Mouse (Mus musculus) cerebellum, adult (tissue): ENCODE measurements around the gene Gpank1.

Experiments used
- ATAC-seq: cut with Nextera tagmentation; 2 replicates; pipeline ENCODE4 v1.9.2; 2017; ENCODE audit warnings: mild to moderate bottlenecking, moderate library complexity, mixed read lengths; ENCODE audit not compliant: insufficient number of reproducible peaks, low FRiP score, low TSS enrichment

Gene Gpank1

DNA sequence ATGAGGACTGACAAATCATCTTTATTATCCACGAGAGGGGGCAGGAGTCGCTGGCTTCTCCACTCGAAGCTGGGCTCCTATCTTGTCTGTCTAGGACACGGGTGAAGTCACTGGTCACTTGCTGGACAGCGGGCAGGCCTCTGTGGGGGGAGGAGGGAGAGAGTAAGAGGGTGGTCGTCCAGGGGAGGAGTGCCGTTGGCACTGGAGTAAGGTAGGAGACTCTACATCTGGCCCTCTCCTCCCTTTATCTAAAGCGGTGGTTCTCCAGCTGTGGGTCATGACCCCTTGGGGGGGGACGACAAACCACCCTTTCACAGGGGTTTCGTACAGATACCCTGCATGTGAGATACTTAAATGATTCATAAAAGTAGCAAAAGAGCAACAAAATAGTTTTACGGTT is 7.7 kb downstream of the Gpank1 start:
- no peak for ATAC-seq

DNA sequence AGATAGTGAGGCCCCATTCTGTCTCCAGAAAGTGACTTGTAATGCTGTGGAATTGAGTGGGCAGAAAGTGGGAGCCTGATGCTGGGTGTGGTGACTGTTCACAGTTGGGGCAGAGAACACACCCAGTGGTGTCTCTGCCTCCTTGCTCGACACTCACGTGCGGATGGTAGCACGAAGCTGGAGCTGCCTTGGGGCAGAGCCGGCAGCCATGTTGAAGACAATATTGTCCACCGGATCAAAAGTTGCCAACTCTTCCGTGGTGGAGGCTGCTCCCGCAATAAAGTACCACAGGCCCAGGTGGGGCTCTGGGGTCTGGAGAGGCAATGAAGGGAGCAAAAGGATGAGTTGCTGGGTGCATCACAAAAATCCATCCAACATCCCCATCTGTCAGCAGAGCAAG is 9.8 kb downstream of the Gpank1 start:
- no peak for ATAC-seq

- ATAC-seq, result no peak
These were observed 10.4 kb downstream of the Gpank1 start, which contains the start of gene Apom for GRCm38 (mm10) chr17:35131500-35132173. Gene Apom (minus strand): TSS chr17:35132050.

- no peak for ATAC-seq
These were observed 10.9 kb downstream of the Gpank1 start for GRCm38 (mm10) chr17:35132174-35132560.

DNA sequence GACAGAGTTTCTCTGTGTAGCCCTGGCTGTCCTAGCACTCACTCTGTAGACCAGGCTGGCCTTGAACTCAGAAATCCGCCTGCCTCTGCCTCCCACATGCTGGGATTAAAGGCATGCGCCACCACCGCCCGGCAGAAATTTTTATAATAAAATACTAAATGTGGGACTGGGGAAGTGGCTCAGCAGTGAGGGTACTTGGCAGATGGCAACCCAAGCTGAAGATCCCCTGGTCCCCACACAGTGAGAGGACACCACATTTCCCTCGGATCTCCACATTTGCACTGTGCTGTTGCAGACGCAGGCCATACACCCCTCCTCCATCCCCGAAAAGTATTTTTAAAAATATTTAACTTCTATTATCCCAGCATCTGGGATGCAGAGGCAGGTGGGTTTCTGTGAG is 12.3 kb downstream of the Gpank1 start:
- no peak for ATAC-seq

- ATAC-seq, result peak; percentile 89
These were observed 13.7 kb downstream of the Gpank1 start, which contains the start of gene Bag6 for GRCm38 (mm10) chr17:35134801-35135590. Gene Bag6 (plus strand): TSS chr17:35135178.

- ATAC-seq, result peak; percentile 37; the same call in 1 of the 2 replicates
These were observed 14.5 kb downstream of the Gpank1 start for GRCm38 (mm10) chr17:35135591-35136320.

DNA sequence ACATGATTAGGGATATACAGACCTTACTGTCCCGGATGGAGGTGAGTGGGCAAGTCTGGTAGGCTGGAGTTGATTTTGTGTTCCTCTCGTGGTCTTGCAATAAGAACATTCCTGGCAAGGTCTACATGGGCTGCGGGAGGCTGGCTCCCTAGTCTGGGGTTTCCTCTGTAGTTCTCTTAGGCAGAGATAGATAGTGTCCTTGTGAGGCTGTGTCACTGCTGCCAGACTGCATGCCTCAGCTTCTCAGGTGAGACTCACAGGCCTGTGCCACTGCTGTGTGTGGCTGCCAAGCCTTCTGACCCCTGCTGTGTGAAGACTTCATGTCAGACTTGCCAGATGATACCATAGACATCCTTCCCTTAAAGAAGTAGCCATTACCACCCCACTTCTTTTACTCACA is 18.0 kb downstream of the Gpank1 start:
- no peak for ATAC-seq

DNA sequence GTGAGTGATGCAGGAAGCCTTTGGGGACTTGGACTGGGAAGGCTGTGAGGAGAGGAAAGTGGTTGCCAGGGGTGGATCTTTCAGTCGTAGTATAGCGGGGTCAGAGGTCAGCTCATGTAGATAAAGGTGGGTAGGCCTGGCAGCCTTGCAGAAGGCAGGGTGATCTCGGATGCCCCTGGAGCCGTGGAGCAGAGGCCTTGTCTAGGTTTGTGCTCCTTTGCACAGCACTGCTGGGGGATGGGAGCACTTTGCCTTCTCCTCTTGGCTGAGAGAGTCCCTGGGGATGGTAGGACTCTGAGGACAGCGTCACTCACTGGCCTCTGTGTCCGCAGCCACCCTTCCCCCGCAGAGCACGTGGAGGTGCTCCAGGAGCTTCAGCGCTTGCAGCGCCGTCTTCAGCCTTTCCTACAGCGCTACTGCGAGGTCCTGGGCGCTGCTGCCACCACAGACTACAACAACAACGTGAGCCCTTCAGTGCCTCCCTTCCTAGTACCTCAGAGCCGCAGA is 19.3 kb downstream of the Gpank1 start:
- ATAC-seq, result no peak

GRCm38 (mm10) chr17:35141971-35142370 is 20.7 kb downstream of the Gpank1 start:
- ATAC-seq, result no peak

- ATAC-seq, result no peak
These were observed 24.9 kb downstream of the Gpank1 start for GRCm38 (mm10) chr17:35146139-35146538.

DNA sequence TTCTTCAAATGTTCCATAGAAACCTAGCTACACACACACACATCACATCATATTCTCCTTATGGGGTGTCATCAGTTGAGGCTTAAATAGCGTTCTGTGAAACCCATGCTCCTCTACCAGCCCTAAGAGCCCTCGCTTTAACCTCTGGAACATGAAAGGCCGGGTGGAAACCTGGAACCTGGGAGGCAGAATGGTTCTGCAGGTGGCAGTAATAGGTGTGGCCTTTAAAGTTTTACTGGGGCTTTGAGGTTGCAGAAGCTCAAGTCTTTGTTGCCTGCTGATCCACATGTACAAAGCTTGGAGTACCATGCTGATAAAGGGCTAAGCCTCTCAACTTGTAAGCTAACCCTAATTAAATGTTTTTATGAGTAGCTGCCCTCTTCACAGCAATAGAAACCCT is 26.1 kb downstream of the Gpank1 start:
- ATAC-seq, result no peak

- ATAC-seq, result no peak
These were observed 26.8 kb downstream of the Gpank1 start for GRCm38 (mm10) chr17:35147922-35148639.

GRCm38 (mm10) chr17:35152121-35152520 is 30.9 kb downstream of the Gpank1 start:
- ATAC-seq, result no peak

GRCm38 (mm10) chr17:35153077-35153476 is 31.8 kb downstream of the Gpank1 start:
- ATAC-seq, result no peak

DNA sequence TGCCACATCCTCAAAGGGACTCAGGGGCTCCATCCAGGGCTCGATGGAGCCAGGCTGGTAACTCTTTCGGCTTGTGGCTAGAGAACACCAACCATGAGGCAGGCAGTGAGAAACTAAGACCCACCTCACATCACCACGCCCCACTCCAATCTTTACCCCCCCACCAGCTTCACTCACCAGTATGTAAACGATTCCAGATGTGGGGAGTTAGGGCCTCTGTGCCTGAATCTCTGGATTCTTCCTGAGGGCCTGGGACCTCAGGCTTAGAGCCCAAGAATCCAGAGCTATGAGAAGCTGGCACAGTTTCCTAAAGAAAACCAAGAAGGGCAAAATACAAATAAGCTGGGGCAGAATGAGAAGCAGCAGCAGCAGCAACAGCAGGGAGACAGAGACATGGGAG is 32.7 kb downstream of the Gpank1 start:
- ATAC-seq, result no peak

DNA sequence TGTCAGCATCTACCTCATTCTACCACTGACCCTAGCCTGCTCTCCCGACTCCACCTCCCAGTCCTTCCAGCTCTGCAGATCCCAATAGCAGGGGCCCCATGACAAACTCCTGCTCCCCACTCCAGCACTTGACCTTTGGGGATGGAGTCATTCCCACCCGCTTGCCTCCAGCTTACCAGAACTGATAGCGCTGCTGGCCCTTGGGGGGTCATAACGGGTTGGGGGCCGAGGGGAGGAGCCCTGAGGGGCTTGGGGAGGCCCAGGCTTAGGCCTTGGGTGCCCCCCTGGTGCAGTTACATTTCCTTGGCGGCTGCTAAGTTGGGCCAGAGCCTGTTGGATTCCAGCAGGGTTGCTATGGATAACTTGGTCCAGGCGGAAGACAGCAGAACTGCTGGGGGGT is 33.4 kb downstream of the Gpank1 start:
- ATAC-seq, result no peak

- no peak for ATAC-seq
These were observed 34.2 kb downstream of the Gpank1 start for GRCm38 (mm10) chr17:35155451-35155850.

DNA sequence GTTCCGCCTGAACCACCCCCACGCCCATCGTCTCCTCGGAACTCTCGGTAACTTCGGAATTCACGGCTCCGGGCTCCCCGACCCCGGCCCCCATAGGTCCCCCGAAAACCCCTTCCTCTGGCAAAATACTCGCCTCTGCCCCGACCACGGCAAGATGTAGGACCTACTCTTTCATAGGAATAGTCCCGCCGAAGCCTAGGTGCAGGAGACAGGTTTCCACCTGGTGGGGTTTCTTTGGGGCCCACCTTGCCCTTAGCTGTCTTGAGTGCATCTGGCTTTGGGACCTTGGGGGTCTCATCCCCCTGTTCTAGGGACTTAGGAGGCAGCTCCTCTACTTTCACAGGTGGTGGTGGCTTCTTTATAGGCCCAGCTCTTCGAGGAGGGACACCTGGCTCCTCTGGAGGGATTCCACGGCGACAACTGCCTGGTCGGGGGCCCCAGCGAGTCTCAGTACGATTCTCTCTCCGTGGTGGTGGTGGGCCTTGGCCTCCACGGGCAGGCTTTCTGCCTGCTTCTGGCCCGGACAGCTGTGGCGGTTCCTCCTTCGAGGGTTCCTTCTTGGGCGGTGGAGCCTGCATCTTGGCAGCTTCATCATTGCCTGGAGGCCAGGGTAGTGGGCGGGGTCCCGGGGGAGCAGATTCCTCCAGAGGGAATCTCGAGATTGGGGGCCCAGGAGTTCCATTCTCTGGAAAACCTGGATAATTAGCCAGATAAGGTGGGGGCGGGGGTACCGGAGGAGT is 35.4 kb downstream of the Gpank1 start:
- ATAC-seq, result no peak

DNA sequence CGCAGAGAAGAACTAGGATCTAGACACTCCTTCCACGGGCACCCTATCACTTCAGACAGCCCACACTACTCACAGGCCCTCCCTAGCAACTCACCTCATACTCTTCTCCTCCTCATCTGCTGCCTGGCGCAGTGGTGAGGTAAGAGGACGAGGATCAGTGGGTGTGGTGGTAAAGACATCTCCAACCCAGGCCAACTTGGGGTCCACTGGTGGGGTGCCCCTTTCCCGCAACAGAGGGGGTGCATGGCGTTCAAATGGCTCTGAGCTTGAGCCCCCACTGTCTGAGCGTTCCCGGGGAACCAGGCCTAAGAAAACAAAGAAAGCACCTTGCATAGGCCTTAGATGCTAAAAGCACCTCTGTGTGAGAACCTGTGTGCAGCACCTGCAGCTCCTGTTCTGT is 36.0 kb downstream of the Gpank1 start:
- no peak for ATAC-seq
